ENCODE assay signal across 8 mouse cellular contexts in genomic region chr11:88216231-88216685, GRCm38 (mm10). TPM values are rescaled to one million over a fixed set of nuclear protein-coding genes. Genes with fewer than 3 reads are reported as not detected.
DNase-seq lines count a peak whose midpoint lies in the region; ATAC-seq and TF ChIP-seq lines count a peak whose summit lies in the region.

No protein-coding gene starts in this region.

- peak; percentile 98 for TF ChIP-seq CTCF in Patski (IDR thresholded peaks at IDR 0.05)

- POLR2A ChIA-PET in Patski (lab: Charles Lee): interaction anchor here (0.6 kb wide), 1 partner anchor 608 kb away, joined by 3 read pairs; no protein-coding TSS in a partner anchor

- DNase-seq in CD4-positive helper T cell, adult 2 months (ENCODE audit: low read depth, low spot score): peak; percentile 68
- no peak for DNase-seq in Patski (ENCODE audit: low read depth, low spot score)
- peak; percentile 75 to 84 for DNase-seq in cerebellum, postnatal 36 days
- DNase-seq in heart, embryonic 10.5 days (ENCODE audit: low spot score): no peak
- DNase-seq in limb, embryonic 14.5 days (ENCODE audit: low spot score): peak; percentile 78
- no peak for DNase-seq in ovary, postnatal 14 days (ENCODE audit: low spot score)

- H3K9me3 ChIP-seq in heart, embryonic 10.5 days: no peaks in the 10 kb centered on the region
- no peaks in the 10 kb centered on the region for H3K9me3 ChIP-seq in kidney, embryonic 14.5 days (ENCODE audit: control insufficient read depth, low read length)
- no peaks in the 10 kb centered on the region for H3K9me3 ChIP-seq in limb, embryonic 14.5 days (ENCODE audit: control insufficient read depth, low read length)
- no peaks in the 10 kb centered on the region for H3K9me3 ChIP-seq in neural tube, embryonic 13.5 days

- 25% methylated on average over 10 of the region's 10 CpGs for WGBS in heart, embryonic 10.5 days
- WGBS in kidney, embryonic 14.5 days: 20% methylated on average over 10 of the region's 10 CpGs
- WGBS in limb, embryonic 14.5 days: 24% methylated on average over 10 of the region's 10 CpGs
- 10% methylated on average over 10 of the region's 10 CpGs for WGBS in neural tube, embryonic 13.5 days

- in situ Hi-C loops in Patski (cut with MboI; ENCODE audit: low pct_unique_long_range_greater_than_20kb): no loop called here

- peak overlapping the region; percentile 29; the same call in 1 of the 2 replicates for H3K4me3 ChIP-seq in heart, embryonic 10.5 days
- H3K4me3 ChIP-seq in kidney, embryonic 14.5 days (ENCODE audit: low read length): no peak overlapping the region
- H3K4me3 ChIP-seq in limb, embryonic 14.5 days (replicated peaks; ENCODE audit: low read length): no peak overlapping the region
- H3K4me3 ChIP-seq in neural tube, embryonic 13.5 days: no peak overlapping the region

- no peak for TF ChIP-seq POLR2A in limb, embryonic 14.5 days (IDR thresholded peaks at IDR 0.05; ENCODE audit: borderline replicate concordance, extremely low read depth, insufficient read depth, insufficient read length)

- no peak overlapping the region for H3K4me2 ChIP-seq in kidney, embryonic 14.5 days (replicated peaks; ENCODE audit: low read depth, low read length)
- no peak overlapping the region for H3K4me2 ChIP-seq in limb, embryonic 14.5 days (replicated peaks; ENCODE audit: low read depth, low read length, severe bottlenecking)
- peak overlapping the region; percentile 45 for H3K4me2 ChIP-seq in neural tube, embryonic 13.5 days

- CTCF ChIA-PET in Patski (lab: Charles Lee): interaction anchor here (0.7 to 2.0 kb wide), 17 partner anchors 9 to 614 kb away, joined by 3 to 16 read pairs (median 3); no protein-coding TSS in a partner anchor

- no peak overlapping the region for H3K9ac ChIP-seq in kidney, embryonic 14.5 days (ENCODE audit: low read depth, low read length)
- H3K9ac ChIP-seq in limb, embryonic 14.5 days (ENCODE audit: low read depth, low read length, severe bottlenecking): peak overlapping the region; percentile 26; the same call in 1 of the 2 replicates
- H3K9ac ChIP-seq in neural tube, embryonic 13.5 days: peak overlapping the region; percentile 55

- ATAC-seq in Patski: no peak
- ATAC-seq in kidney, embryonic 14.5 days (ENCODE audit: low FRiP score, low TSS enrichment): 0 out of 2 replicates have a peak, but pooled peaks have one; percentile 20
- no peak for ATAC-seq in limb, embryonic 14.5 days (ENCODE audit: low FRiP score, low read depth)
- peak; percentile 32; the same call in 1 of the 2 replicates for ATAC-seq in neural tube, embryonic 13.5 days (ENCODE audit: low read depth)

- peak overlapping the region; percentile 64 for H3K27ac ChIP-seq in heart, embryonic 10.5 days
- H3K27ac ChIP-seq in kidney, embryonic 14.5 days (ENCODE audit: low read depth, low read length): no peak overlapping the region
- H3K27ac ChIP-seq in limb, embryonic 14.5 days (replicated peaks; ENCODE audit: low read depth, low read length): no peak overlapping the region
- H3K27ac ChIP-seq in neural tube, embryonic 13.5 days (replicated peaks): peak overlapping the region; percentile 76

- peaks cover 47% of the 10 kb centered on the region for H3K4me1 ChIP-seq in heart, embryonic 10.5 days
- peaks cover 4% of the 10 kb centered on the region for H3K4me1 ChIP-seq in kidney, embryonic 14.5 days (ENCODE audit: control insufficient read depth, insufficient read depth, low read length)
- H3K4me1 ChIP-seq in limb, embryonic 14.5 days (ENCODE audit: control insufficient read depth, insufficient read depth, low read length): no peaks in the 10 kb centered on the region
- peaks cover 20% of the 10 kb centered on the region for H3K4me1 ChIP-seq in neural tube, embryonic 13.5 days (replicated peaks)

- no peaks in the 10 kb centered on the region for H3K27me3 ChIP-seq in Patski
- no peaks in the 10 kb centered on the region for H3K27me3 ChIP-seq in heart, embryonic 10.5 days (ENCODE audit: insufficient read depth, poor library complexity, severe bottlenecking)
- no peaks in the 10 kb centered on the region for H3K27me3 ChIP-seq in kidney, embryonic 14.5 days (ENCODE audit: control insufficient read depth, insufficient read depth, low read length)
- H3K27me3 ChIP-seq in limb, embryonic 14.5 days (ENCODE audit: control insufficient read depth, insufficient read depth, low read length): no peaks in the 10 kb centered on the region
- no peaks in the 10 kb centered on the region for H3K27me3 ChIP-seq in neural tube, embryonic 13.5 days

- H3K36me3 ChIP-seq in heart, embryonic 10.5 days: peaks cover 10% of the 10 kb centered on the region
- H3K36me3 ChIP-seq in kidney, embryonic 14.5 days (ENCODE audit: control insufficient read depth, insufficient read depth, low read length): peaks cover 6% of the 10 kb centered on the region
- peaks cover 7% of the 10 kb centered on the region for H3K36me3 ChIP-seq in limb, embryonic 14.5 days (ENCODE audit: control insufficient read depth, insufficient read depth, low read length)
- H3K36me3 ChIP-seq in neural tube, embryonic 13.5 days: peaks cover 12% of the 10 kb centered on the region

RNA-seq across cellular contexts. Expression of gene Mrps23, which starts 12.1 kb away (rescaled TPM):
- polyA plus RNA-seq in Patski (2021): 105 TPM
- polyA plus RNA-seq in heart, embryonic 10.5 days (2016; fragmentation: Nextera tagmentation; extraction: Ambion mirVana): 74.6 and 82.3 TPM in 2 replicates
- polyA plus RNA-seq in kidney, embryonic 14.5 days (2014; fragmentation: Nextera tagmentation; extraction: Ambion mirVana): 62.3 and 63.6 TPM in 2 replicates
- 46.9 and 63.5 TPM in 2 replicates for polyA plus RNA-seq in limb, embryonic 14.5 days (2012; rRNA removed)
- 60.2 and 64.7 TPM in 2 replicates for polyA plus RNA-seq in limb, embryonic 14.5 days (2014; fragmentation: Nextera tagmentation; extraction: Ambion mirVana)
- 64.2 and 69.4 TPM in 2 replicates for polyA plus RNA-seq in neural tube, embryonic 13.5 days (2015; fragmentation: Nextera tagmentation; extraction: Ambion mirVana)

Comparison
In these comparisons a context has a peak if more than half of its experiments do, and no peak if none do; other contexts are left out.
1. DNase-seq: peak in CD4-positive helper T cell, adult 2 months (single experiment), cerebellum, postnatal 36 days (2 of 2) and limb, embryonic 14.5 days (single experiment); none in Patski (single experiment), heart, embryonic 10.5 days (single experiment) and ovary, postnatal 14 days (single experiment).
2. ATAC-seq: peak in kidney, embryonic 14.5 days (single experiment) and neural tube, embryonic 13.5 days (single experiment); none in Patski (single experiment) and limb, embryonic 14.5 days (single experiment).
3. H3K27ac ChIP-seq: peak in heart, embryonic 10.5 days (single experiment) and neural tube, embryonic 13.5 days (single experiment); none in kidney, embryonic 14.5 days (single experiment) and limb, embryonic 14.5 days (single experiment).